In genomic region chr2:79785541-79786134, GRCm38 (mm10) we compare ENCODE assay signal across 13 mouse cellular contexts.
DNase-seq lines count a peak whose midpoint lies in the region; ATAC-seq lines count a peak whose summit lies in the region.
"Had no signal": no experiment of that assay in that cellular context is flagged by ENCODE, and none has a peak within 500 bp of the region (broad histone marks: within the 10 kb centered on the region; RNA-seq: fewer than 3 reads in every experiment).

No protein-coding gene starts in this region.

- H3K4me2 ChIP-seq in limb, embryonic 13.5 days (replicated peaks): no peak overlapping the region
- peak overlapping the region; percentile 16 for H3K4me2 ChIP-seq in embryonic facial prominence, embryonic 14.5 days (ENCODE audit: low read depth, low read length)
- H3K4me2 ChIP-seq in limb, embryonic 15.5 days: no peak overlapping the region
- H3K4me2 ChIP-seq: midbrain, embryonic 13.5 days had no signal

- peak; percentile 22 for DNase-seq in embryo, embryonic 11 days
- no peak for DNase-seq in embryo, embryonic 9.5 days (ENCODE audit: extremely low spot score)
- no peak for DNase-seq in limb, embryonic 10.5 days (ENCODE audit: low spot score)
- peak; percentile 74 for DNase-seq in embryonic facial prominence, embryonic 14.5 days (ENCODE audit: low spot score)
- DNase-seq in frontal cortex, postnatal 14 days (ENCODE audit: low spot score in 2 of 2): no peak
- no peak for DNase-seq in testis, postnatal 14 days (ENCODE audit: low spot score)
- DNase-seq: adrenal gland, adult 8-10 months; cerebellum, postnatal 14 days; lung, adult 18-20 months had no signal

- WGBS in limb, embryonic 13.5 days: 30% methylated on average over 8 of the region's 8 CpGs
- 64% methylated on average over 8 of the region's 8 CpGs for WGBS in limb, embryonic 10.5 days
- 20% methylated on average over 8 of the region's 8 CpGs for WGBS in embryonic facial prominence, embryonic 14.5 days
- 29% methylated on average over 8 of the region's 8 CpGs for whole genome bisulfite sequencing in limb, embryonic 15.5 days

- no peaks in the 10 kb centered on the region for H3K36me3 ChIP-seq in limb, embryonic 13.5 days
- no peaks in the 10 kb centered on the region for H3K36me3 ChIP-seq in limb, embryonic 10.5 days
- H3K36me3 ChIP-seq in embryonic facial prominence, embryonic 14.5 days (ENCODE audit: control insufficient read depth, insufficient read depth, low read length): no peaks in the 10 kb centered on the region
- H3K36me3 ChIP-seq in limb, embryonic 15.5 days: no peaks in the 10 kb centered on the region
- H3K36me3 ChIP-seq: midbrain, embryonic 13.5 days had no signal

- ATAC-seq in limb, embryonic 13.5 days (ENCODE audit: low FRiP score, low read depth): 0 out of 2 replicates have a peak, but pooled peaks have one; percentile 19
- ATAC-seq in embryonic facial prominence, embryonic 14.5 days (ENCODE audit: low read depth): no peak
- no peak for ATAC-seq in limb, embryonic 15.5 days (ENCODE audit: insufficient number of reproducible peaks, low FRiP score, low TSS enrichment, low read depth)
- ATAC-seq: midbrain, embryonic 13.5 days had no signal

- H3K9ac ChIP-seq in limb, embryonic 13.5 days: no peak overlapping the region
- H3K9ac ChIP-seq in embryonic facial prominence, embryonic 14.5 days (ENCODE audit: low read depth, low read length): no peak overlapping the region
- H3K9ac ChIP-seq in limb, embryonic 15.5 days: no peak overlapping the region
- H3K9ac ChIP-seq: midbrain, embryonic 13.5 days had no signal

- H3K27ac ChIP-seq in limb, embryonic 13.5 days: no peak overlapping the region
- H3K27ac ChIP-seq in limb, embryonic 10.5 days: no peak overlapping the region
- no peak overlapping the region for H3K27ac ChIP-seq in embryonic facial prominence, embryonic 14.5 days (replicated peaks; ENCODE audit: low read depth, low read length)
- H3K27ac ChIP-seq in limb, embryonic 15.5 days: 0 out of 2 replicates have a peak overlapping the region, but pooled peaks have one; percentile 33
- H3K27ac ChIP-seq: layer of hippocampus, adult 2 months; midbrain, embryonic 13.5 days had no signal

- no peaks in the 10 kb centered on the region for H3K9me3 ChIP-seq in limb, embryonic 13.5 days
- H3K9me3 ChIP-seq in limb, embryonic 10.5 days (replicated peaks): no peaks in the 10 kb centered on the region
- H3K9me3 ChIP-seq in embryonic facial prominence, embryonic 14.5 days (ENCODE audit: control insufficient read depth, low read length): no peaks in the 10 kb centered on the region
- H3K9me3 ChIP-seq in limb, embryonic 15.5 days: no peaks in the 10 kb centered on the region
- H3K9me3 ChIP-seq: midbrain, embryonic 13.5 days had no signal

- H3K27me3 ChIP-seq in limb, embryonic 13.5 days: no peaks in the 10 kb centered on the region
- H3K27me3 ChIP-seq in limb, embryonic 10.5 days (ENCODE audit: low read depth, poor library complexity, severe bottlenecking): no peaks in the 10 kb centered on the region
- H3K27me3 ChIP-seq in embryonic facial prominence, embryonic 14.5 days (replicated peaks; ENCODE audit: control insufficient read depth, insufficient read depth, low read length): no peaks in the 10 kb centered on the region
- no peaks in the 10 kb centered on the region for H3K27me3 ChIP-seq in limb, embryonic 15.5 days
- H3K27me3 ChIP-seq: midbrain, embryonic 13.5 days had no signal

- H3K4me3 ChIP-seq in limb, embryonic 13.5 days: no peak overlapping the region
- no peak overlapping the region for H3K4me3 ChIP-seq in limb, embryonic 10.5 days
- no peak overlapping the region for H3K4me3 ChIP-seq in embryonic facial prominence, embryonic 14.5 days (ENCODE audit: low read depth, low read length)
- no peak overlapping the region for H3K4me3 ChIP-seq in limb, embryonic 15.5 days
- H3K4me3 ChIP-seq: layer of hippocampus, adult 2 months; midbrain, embryonic 13.5 days had no signal

- peaks cover 13% of the 10 kb centered on the region; the same call in 1 of the 2 replicates for H3K4me1 ChIP-seq in limb, embryonic 13.5 days
- peaks cover 4% of the 10 kb centered on the region; the same call in 1 of the 2 replicates for H3K4me1 ChIP-seq in limb, embryonic 10.5 days
- H3K4me1 ChIP-seq in embryonic facial prominence, embryonic 14.5 days (ENCODE audit: control insufficient read depth, insufficient read depth, low read length): peaks cover 11% of the 10 kb centered on the region; the same call in 1 of the 2 replicates
- 0 out of 2 replicates have a peak, but pooled peaks cover 7% of the 10 kb centered on the region for H3K4me1 ChIP-seq in limb, embryonic 15.5 days
- H3K4me1 ChIP-seq: midbrain, embryonic 13.5 days had no signal

Comparison
In these comparisons a context has a peak if more than half of its experiments do, and no peak if none do; other contexts are left out.
1. DNase-seq: peak in embryo, embryonic 11 days (single experiment) and embryonic facial prominence, embryonic 14.5 days (single experiment); none in embryo, embryonic 9.5 days (single experiment), limb, embryonic 10.5 days (single experiment), frontal cortex, postnatal 14 days (0 of 2) and testis, postnatal 14 days (single experiment).